Mouse (Mus musculus) heart, adult 18-20 months (tissue): ENCODE data around the gene Pdlim5. TPM values are rescaled to one million over a fixed set of nuclear protein-coding genes. Genes with fewer than 3 reads are reported as not detected.
"Not testable (repeated sequence)": the region's sequence is repeated elsewhere in the genome, so short reads cannot be mapped to it uniquely, and the experiment has no call there.

ENCODE experiments used
- DNase-seq, 2 experiments: peaks; one replicate each; pipeline ENCODE4 v3.0.0; 2021 to 2022; ENCODE audit warnings: mixed read lengths in 1 of 2
- long read RNA-seq, 2 experiments: library from polyadenylated mRNA; stranded (forward); transcript quantifications; one replicate each; pipeline ENCODE4 v2.0.0; 2021
- total RNA-seq, 2 experiments: library from RNA; stranded (reverse); gene quantifications; 2 replicates each; pipeline ENCODE4 v1.2.3; 2021

Pdlim5 gene
- total RNA-seq = 100 to 1,000 TPM; 614 to 711 TPM
- long read RNA-seq, experiment 1, full-length matches to known transcripts = 1 of 272 reads
- long read RNA-seq, experiment 1, partial matches to known transcripts = 13 of 272 reads
- long read RNA-seq, experiment 1, other reads (novel, unspliced or antisense) = 258 of 272 reads
- long read RNA-seq, experiment 2, full-length matches to known transcripts = 2 of 172 reads
- long read RNA-seq, experiment 2, partial matches to known transcripts = 13 of 172 reads
- long read RNA-seq, experiment 2, other reads (novel, unspliced or antisense) = 157 of 172 reads

DNA sequence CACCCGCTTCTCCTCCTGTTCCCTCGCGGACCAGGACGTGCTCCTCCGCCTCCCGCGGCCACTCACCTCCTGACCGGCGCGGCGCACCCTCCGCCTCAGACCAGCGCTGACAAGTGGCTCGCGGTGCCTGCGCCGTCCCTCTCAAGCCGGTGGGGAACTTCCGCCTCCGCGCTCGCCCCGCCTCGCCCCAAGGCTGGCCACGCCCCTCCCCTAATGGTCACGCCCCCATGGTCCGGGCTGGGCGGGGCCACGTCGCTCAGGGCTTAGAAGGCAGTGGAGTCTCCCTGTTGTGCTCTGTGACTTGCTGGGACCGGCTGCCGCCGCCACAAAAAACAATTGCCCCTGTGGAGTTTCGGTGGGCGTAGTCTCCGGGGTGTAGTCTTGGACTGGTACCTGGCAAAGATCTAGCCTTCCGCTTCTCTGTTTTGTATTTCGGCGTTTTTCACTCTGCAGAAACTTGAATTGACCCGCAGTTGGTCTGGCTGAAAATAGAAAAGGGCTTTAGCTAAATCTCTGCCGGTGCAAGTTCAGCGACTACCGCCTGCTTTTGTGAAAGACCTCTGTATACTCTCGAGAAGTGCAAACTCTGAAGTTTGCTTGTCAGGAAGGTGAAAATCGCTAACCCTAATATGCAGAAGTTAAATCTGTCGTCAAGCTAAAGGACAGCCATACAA lies at the start of gene Pdlim5:
Gene Pdlim5 (minus strand): TSS at position 177 of the 674 bp plus-strand sequence.
- DNase-seq = peak; percentile 98 to 99

DNA sequence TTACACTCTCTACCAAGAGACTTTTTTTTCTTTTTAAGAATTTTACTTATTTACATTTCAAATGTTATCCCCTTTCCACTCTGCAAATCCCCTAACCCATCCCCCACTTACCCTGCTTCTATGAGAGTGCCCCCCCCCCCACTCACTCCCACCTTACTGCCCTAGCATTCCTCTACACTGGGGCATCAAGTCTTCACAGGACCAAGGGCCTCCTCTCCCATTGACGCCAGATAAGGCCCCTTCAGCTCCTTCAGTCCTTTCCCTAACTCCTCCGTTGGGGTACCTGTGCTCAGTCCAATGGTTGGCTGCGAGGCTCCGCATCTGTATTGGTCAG lies 48.2 kb upstream of the Pdlim5 start:
- DNase-seq = peak in 1 of 2 experiments; percentile 13

GRCm38 (mm10) chr3:142443006-142443709 lies 47.7 kb upstream of the Pdlim5 start:
- peak; percentile 93 to 96 for DNase-seq

GRCm38 (mm10) chr3:142442161-142442560 lies 46.7 kb upstream of the Pdlim5 start:
- peak; percentile 57 to 66 for DNase-seq

DNA sequence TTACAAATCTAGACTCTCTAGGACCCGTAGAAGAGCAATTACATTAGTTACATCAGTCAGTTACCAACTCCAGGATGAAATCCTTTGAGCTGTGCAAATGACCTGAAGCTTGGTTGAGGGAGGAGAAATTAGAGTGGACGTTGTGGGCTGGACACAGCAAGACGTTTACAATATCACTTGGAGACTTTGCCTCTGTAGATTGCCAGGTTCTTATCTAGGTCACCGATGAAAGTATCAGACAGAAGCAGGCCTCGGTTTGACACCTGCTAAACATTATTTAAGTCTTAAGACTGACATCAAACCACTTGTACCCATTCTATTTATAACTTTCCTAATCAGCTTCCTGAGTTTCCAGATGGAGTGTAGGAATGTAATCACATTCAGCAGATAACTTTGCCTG lies 45.6 kb upstream of the Pdlim5 start:
- DNase-seq = peak in 1 of 2 experiments; percentile 37

- DNase-seq = peak; percentile 41 to 48
Observed at GRCm38 (mm10) chr3:142440191-142440590, 44.7 kb upstream of the Pdlim5 start.

DNA sequence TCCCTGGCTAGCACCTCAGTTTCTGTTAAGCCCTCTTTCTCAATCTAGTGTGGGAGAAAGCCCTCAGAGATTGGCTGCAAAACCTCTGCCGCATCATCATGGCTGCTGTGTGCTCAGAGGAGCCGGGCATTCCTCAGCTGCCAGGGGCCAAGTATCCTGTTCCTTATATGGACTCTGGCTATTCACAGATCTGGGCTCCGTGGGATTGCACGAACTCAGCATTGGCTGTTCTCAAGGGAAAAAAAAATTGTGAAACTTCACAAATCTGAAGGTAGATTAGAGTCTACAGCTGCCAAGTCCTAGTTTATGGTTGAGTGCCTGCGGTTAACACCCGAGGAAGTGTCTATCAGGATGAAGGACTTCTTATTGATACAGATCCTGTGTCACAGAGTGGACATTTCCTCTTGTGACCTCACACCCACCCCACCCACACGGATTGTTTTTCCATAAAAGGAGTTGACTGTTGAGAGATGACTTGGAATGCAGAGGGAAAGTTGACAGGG lies 44.1 kb upstream of the Pdlim5 start:
- peak; percentile 80 for DNase-seq

DNA sequence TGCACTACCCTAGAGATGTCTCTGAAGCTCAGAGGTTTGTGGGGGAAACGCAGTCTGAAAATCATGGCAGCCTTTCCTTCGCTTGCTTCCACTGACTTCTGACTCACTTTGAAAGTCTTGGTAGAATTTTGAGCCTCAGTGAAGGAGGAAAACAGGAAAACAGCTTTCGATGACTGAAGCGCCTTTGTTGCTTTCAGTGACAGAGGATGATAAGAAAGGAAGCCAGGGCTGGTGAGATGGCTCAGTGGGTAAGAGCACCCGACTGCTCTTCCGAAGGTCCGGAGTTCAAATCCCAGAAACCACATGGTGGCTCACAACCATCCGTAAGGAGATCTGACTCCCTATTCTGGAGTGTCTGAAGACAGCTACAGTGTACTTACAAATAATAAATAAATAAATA lies 43.1 kb upstream of the Pdlim5 start:
- DNase-seq = not testable (repeated sequence)

DNA sequence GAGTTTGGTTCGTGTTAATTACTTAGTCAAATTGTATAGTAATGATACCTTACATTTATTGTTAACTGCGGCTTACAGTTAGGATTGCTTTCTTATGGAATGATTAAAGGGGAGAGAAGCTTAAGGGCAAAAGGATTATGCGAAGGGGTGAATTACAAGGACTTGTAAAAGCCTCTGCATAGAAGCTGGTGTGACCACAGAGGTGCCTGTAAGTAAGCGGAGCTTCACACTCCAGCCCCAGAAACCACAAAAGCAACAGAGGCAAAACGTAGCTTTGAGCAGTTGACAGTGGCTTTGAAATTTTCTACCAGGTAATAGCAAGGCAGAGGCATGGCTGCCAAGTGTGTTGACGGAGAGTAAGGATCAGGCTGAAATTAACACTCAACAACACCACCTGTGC lies 41.3 kb upstream of the Pdlim5 start:
- no peak for DNase-seq

DNA sequence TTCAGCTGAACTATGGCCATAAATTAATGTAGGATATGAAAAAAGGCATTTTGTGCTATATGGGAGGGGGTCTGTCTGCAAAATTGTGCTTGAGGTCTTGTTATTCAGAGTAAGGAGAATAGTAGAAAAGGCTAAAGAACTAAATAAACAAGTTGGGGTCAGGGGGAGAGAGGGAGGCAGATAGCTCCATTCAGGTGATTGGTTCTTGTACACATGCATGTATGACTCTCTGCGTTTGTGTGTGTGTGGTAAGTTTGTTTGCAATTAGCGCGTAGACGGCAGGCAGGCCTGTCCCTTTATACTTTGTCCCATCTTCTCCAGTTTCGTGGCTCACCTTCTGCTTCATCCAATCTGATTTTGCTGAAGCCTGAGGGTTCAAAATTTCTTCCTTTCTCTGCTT lies 40.7 kb upstream of the Pdlim5 start:
- no peak for DNase-seq

GRCm38 (mm10) chr3:142434786-142435168 lies 39.3 kb upstream of the Pdlim5 start:
- DNase-seq = no peak

GRCm38 (mm10) chr3:142434127-142434785 lies 38.8 kb upstream of the Pdlim5 start:
- DNase-seq = peak in 1 of 2 experiments; percentile 16

DNA sequence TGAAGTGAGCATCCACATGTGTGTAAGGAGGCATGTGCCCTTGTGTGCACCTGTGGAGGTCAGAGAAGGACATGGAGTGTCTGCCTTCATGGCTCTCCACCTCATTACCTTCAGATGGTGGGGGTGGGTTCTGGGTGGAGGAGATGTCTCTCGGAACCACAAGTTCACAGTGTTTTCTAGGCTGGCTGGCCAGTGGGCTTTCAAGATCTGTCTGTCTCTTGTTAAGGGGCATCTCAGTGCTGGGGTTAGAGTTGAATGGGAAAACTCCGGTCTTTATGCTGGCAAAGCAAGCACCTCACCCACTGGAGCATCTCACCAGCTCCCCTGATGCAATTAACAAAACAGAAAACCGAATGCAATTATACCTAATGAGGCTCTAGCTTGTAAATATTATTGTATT lies 36.0 kb upstream of the Pdlim5 start:
- no peak for DNase-seq

DNA sequence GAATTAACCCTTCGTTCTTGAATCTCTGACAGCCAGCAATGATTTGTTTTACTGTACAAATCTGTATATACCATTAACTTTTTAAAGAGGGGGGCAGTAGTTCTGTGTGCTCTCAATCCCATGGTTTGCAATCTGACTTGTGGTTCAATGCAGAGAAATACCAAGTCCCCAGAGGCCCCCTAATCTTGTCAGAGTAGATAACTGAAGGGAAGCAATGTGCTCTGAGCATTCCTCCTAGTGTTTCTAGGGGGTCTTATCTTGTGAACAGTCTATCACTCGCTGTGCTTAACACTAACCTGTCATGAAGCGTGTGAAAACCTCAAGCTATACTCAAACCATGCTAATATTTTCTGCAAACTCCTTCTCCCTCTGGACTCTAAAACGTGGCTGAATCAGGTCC lies 34.6 kb upstream of the Pdlim5 start:
- DNase-seq = no peak

GRCm38 (mm10) chr3:142426806-142427205 lies 31.3 kb upstream of the Pdlim5 start:
- DNase-seq = no peak

DNA sequence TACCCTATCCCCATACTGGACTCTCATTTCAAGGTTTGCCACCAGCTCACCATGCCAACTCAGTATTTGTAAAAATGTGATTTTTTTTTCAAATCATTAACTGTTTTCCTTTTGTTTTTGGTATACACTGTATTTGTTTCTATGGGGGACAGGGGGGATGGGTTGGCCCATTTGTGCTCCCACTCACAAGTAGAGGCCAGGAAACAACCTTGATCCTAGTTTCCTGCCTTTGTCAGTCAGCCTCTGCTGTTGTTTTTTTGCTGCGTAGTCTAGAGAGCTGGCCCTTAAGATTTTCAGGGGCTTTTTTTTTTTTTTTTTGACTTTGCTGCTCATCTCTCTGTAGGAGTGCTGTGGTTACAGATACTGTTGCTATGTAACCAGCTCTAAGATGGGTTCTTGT lies 28.6 kb upstream of the Pdlim5 start:
- DNase-seq = no peak

DNA sequence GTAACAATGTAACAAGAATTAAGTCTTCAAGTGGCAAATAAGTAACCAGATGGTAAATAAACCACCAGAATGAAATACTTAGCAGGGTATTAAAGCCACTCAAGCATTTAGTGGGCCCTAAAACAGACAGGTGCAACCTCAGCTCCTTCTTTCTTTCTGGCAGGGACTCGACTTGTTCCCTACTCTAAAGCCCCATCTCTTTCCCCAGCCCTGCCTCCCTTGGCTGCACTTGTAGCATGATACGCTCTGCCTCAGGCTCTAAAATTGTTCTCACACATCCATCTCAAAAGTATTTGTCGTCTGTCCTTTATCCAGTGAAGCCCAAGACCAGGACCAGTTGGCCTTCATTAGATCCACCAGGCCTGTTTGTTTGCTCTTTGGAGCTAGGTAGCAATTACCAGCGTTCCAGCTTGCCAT lies 28.0 kb upstream of the Pdlim5 start:
- no peak for DNase-seq

DNA sequence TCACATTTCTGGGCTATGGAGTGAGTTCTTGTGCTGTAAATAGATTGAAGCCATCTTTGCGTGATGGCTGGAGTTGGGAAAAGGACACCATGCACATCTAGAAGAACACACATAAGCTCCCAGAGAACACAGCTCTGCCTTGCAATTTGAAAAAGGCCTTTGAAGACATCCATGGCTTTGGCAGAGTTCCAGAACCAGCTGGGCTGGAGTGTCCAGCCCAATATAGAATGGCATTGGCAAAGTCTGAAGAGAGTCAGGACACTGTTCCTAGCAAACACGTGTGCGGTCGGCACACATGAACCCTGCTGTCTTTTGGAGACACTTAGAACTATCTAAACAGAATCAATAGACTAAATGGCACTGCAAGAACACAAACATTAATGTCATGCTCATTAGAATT lies 26.7 kb upstream of the Pdlim5 start:
- peak; percentile 72 to 76 for DNase-seq

DNA sequence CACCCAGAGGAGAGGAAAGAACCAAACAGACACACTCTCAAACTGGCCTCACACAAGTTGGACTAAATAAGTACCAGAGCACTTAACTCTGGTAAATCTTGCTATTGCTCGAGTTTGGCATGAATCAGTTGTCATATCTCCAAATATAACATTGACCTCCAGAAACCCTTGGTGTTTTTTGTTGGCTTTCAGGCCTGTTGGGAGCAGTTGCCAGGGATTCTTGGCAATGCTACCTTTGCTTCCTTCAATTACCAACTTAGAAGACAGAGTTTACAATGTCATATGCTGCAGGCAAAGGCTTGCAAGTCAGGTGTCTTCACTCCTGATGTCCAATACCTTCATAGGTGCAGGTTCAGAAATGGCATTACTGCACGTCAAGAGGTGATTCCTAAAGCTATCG lies 26.0 kb upstream of the Pdlim5 start:
- peak; percentile 58 to 70 for DNase-seq

DNA sequence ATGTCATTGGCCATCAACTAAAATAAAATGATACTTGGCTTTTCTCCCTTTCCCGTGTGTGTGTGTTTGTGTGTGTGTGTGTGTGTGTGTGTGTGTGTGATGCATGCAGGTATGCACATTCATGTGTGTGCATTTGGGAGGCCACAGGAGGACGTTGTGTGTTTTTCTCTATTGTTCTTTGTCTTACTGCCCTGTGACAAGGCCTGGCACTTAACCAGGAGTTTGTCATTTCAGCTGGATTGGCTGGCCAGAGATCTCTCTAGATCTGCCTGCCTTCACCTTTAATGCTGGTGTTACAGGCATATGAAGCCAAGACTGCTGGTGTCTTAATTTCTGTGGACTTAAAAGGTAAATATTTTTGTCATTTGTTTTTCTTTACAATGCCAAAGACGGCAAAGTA lies 22.5 kb upstream of the Pdlim5 start:
- no peak for DNase-seq

DNA sequence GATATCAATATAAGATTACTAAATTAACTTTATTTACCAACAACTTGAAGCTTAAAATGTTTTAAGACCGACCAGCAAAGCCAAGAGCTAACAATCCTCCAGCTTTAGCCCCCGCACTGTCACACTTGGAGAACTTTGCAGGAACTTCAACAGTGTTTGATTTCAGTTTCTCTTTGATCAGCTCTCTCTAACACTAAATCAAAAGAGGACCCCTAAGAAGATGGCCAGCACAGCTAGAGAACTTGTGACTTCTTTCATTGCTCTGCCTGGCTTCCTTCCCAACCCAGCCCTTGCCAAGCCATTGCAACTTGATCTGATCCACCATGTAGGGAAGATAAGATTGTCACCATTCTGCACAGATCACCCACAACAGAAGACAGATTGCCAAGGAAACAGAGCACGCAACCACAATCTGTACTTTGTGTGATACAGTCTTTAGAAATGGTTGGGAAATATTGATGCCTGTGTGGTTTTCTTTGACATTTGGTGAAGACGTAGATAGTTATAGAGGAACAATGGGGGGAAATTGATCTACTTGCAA lies 17.9 kb upstream of the Pdlim5 start:
- no peak for DNase-seq

DNA sequence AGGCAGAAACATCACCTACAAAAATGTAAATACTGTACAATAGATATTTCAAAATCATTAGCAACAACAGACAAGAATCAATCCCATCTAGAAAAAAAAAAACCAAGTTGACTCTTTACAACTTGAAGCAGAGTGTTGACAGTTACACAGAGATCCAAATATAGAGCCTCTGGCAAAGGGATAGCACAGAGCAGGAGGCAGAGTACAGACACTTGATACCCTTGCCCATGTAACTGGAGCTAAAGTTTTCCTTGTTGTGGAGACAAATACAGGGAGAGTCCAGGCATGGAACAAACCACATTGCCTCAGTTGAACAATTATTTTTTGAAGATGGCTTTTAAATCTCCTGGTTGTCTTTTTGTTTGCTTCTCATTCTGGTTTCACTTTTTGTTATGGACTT lies 15.4 kb upstream of the Pdlim5 start:
- peak in 1 of 2 experiments; percentile 52 for DNase-seq
